Mouse (Mus musculus): ENCODE results near the gene Ccdc194.
A peak's percentile ranks its signal among the peaks of the same experiment; 100 is the strongest.

Gene Ccdc194

GRCm38 (mm10) chr8:71525226-71526050 lies at the start of gene Ccdc194:
Gene Ccdc194 (minus strand): TSS chr8:71525711.
- DNase-seq (ENCODE audit: low spot score in 2 of 2) = no peak

- DNase-seq (ENCODE audit: low spot score in 2 of 2) = no peak
These were observed 49.5 kb upstream of the Ccdc194 start for GRCm38 (mm10) chr8:71575020-71575419.

- no peak for DNase-seq (ENCODE audit: low spot score in 2 of 2)
These were observed 48.9 kb upstream of the Ccdc194 start for GRCm38 (mm10) chr8:71574426-71574825.

- DNase-seq (ENCODE audit: low spot score in 2 of 2) = peak in 1 of 2 experiments; percentile 54
These were observed 47.5 kb upstream of the Ccdc194 start for GRCm38 (mm10) chr8:71572847-71573633.

GRCm38 (mm10) chr8:71572077-71572476 lies 46.6 kb upstream of the Ccdc194 start:
- DNase-seq (ENCODE audit: low spot score in 2 of 2) = no peak

GRCm38 (mm10) chr8:71570291-71570954 lies 44.9 kb upstream of the Ccdc194 start:
- DNase-seq (ENCODE audit: low spot score in 2 of 2) = peak; percentile 94 to 95

GRCm38 (mm10) chr8:71569366-71570290 lies 44.1 kb upstream of the Ccdc194 start:
- peak; percentile 89 to 92 for DNase-seq (ENCODE audit: low spot score in 2 of 2)

GRCm38 (mm10) chr8:71568941-71569340 lies 43.4 kb upstream of the Ccdc194 start:
- DNase-seq (ENCODE audit: low spot score in 2 of 2) = no peak

GRCm38 (mm10) chr8:71568387-71568937 lies 43.0 kb upstream of the Ccdc194 start, which contains the start of gene Slc27a1:
Gene Slc27a1 (plus strand): TSS chr8:71568882.
- DNase-seq (ENCODE audit: low spot score in 2 of 2) = no peak

- no peak for DNase-seq (ENCODE audit: low spot score in 2 of 2)
These were observed 42.1 kb upstream of the Ccdc194 start for GRCm38 (mm10) chr8:71567587-71567986.

- DNase-seq (ENCODE audit: low spot score in 2 of 2) = no peak
These were observed 41.0 kb upstream of the Ccdc194 start, which contains the start of gene Nxnl1 for GRCm38 (mm10) chr8:71566501-71566900. Gene Nxnl1 (minus strand): TSS chr8:71566601.

- DNase-seq (ENCODE audit: low spot score in 2 of 2) = no peak
These were observed 38.5 kb upstream of the Ccdc194 start for GRCm38 (mm10) chr8:71563992-71564391.

- DNase-seq (ENCODE audit: low spot score in 2 of 2) = peak; percentile 62 to 86
These were observed 37.2 kb upstream of the Ccdc194 start for GRCm38 (mm10) chr8:71562751-71563150.

GRCm38 (mm10) chr8:71561401-71561800 lies 35.9 kb upstream of the Ccdc194 start:
- DNase-seq (ENCODE audit: low spot score in 2 of 2) = peak in 1 of 2 experiments; percentile 44

GRCm38 (mm10) chr8:71560765-71561164 lies 35.3 kb upstream of the Ccdc194 start:
- no peak for DNase-seq (ENCODE audit: low spot score in 2 of 2)

- no peak for DNase-seq (ENCODE audit: low spot score in 2 of 2)
These were observed 34.6 kb upstream of the Ccdc194 start for GRCm38 (mm10) chr8:71560071-71560470.

GRCm38 (mm10) chr8:71558958-71559690 lies 33.6 kb upstream of the Ccdc194 start:
- peak; percentile 63 to 66 for DNase-seq (ENCODE audit: low spot score in 2 of 2)

GRCm38 (mm10) chr8:71558071-71558957 lies 32.8 kb upstream of the Ccdc194 start, which contains the start of gene Tmem221:
Gene Tmem221 (minus strand): TSS chr8:71558871.
- DNase-seq (ENCODE audit: low spot score in 2 of 2) = peak in 1 of 2 experiments; percentile 32

GRCm38 (mm10) chr8:71554644-71555043 lies 29.1 kb upstream of the Ccdc194 start:
- DNase-seq (ENCODE audit: low spot score in 2 of 2) = no peak

Data from urinary bladder, adult 18-20 months (tissue).